Comparison of ENCODE assay signal across 14 mouse cellular contexts in the genomic region with DNA sequence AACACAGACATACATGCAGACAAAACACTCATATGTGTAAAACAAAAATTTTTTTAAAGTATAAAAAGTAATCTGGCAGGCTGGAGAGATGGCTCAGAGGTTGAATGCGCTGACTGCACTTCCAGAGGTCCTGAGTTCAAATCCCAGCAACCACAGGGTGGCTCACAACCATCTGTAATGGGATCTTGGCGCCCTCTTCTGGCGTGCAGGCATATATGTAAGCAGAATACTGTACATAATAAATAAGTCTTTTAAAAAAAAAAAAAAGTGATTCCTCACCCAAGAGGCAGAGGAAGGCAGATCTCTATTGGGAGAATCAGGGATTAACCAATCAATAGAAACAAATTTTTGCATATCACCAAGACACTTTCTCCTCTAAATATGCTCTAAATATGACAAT. TPM values are rescaled to one million over a fixed set of nuclear protein-coding genes. Genes with fewer than 3 reads are reported as not detected.
DNase-seq lines count a peak whose midpoint lies in the region; ATAC-seq and TF ChIP-seq lines count a peak whose summit lies in the region.
"Had no signal": no experiment of that assay in that cellular context is flagged by ENCODE, and none has a peak within 500 bp of the region (broad histone marks: within the 10 kb centered on the region; RNA-seq: fewer than 3 reads in every experiment).

No protein-coding gene starts in this region.

- intact Hi-C loops in left cerebral cortex, postnatal 14 days (cut with DNase I), result no loop called here

- DNase-seq in kidney, postnatal 0 days (ENCODE audit: low spot score), result no peak
- no peak for DNase-seq in kidney, adult 9 months
- DNase-seq in thymus, postnatal 14 days, result peak; percentile 34
- DNase-seq in thymus, postnatal 25 days, result no peak
- DNase-seq in NIH3T3 (ENCODE audit: low read depth), result peak; percentile 63
- no peak for DNase-seq in left cerebral cortex, postnatal 14 days (ENCODE audit: low spot score in 2 of 2)
- DNase-seq: cerebellum, adult 9-10 months; kidney, postnatal 25 days had no signal

- 68% methylated on average over 3 of the region's 3 CpGs for WGBS in kidney, postnatal 0 days
- 63% methylated on average over 3 of the region's 3 CpGs for WGBS in forebrain, embryonic 16.5 days

- no peak overlapping the region for H3K9ac ChIP-seq in kidney, postnatal 0 days (ENCODE audit: low read depth, low read length)
- no peak overlapping the region for H3K9ac ChIP-seq in forebrain, embryonic 16.5 days (replicated peaks; ENCODE audit: low read depth, low read length)
- H3K9ac ChIP-seq: heart, embryonic 12.5 days; lung, embryonic 15.5 days; midbrain, embryonic 12.5 days had no signal

- no peak overlapping the region for H3K4me3 ChIP-seq in kidney, postnatal 0 days (replicated peaks; ENCODE audit: low read depth, low read length)
- no peak overlapping the region for H3K4me3 ChIP-seq in forebrain, embryonic 16.5 days (replicated peaks; ENCODE audit: low read length)
- H3K4me3 ChIP-seq: embryonic facial prominence, embryonic 10.5 days; heart, embryonic 12.5 days; lung, embryonic 15.5 days; midbrain, embryonic 12.5 days had no signal

- no peaks in the 10 kb centered on the region for H3K27me3 ChIP-seq in kidney, postnatal 0 days (ENCODE audit: insufficient read depth, low read length)
- H3K27me3 ChIP-seq in forebrain, embryonic 16.5 days (replicated peaks; ENCODE audit: control insufficient read depth, insufficient read depth, low read length), result no peaks in the 10 kb centered on the region
- H3K27me3 ChIP-seq: heart, embryonic 12.5 days; lung, embryonic 15.5 days; midbrain, embryonic 12.5 days had no signal

- peaks cover 26% of the 10 kb centered on the region for H3K36me3 ChIP-seq in kidney, postnatal 0 days (ENCODE audit: insufficient read depth, low read length)
- 0 out of 2 replicates have a peak, but pooled peaks cover 6% of the 10 kb centered on the region for H3K36me3 ChIP-seq in forebrain, embryonic 16.5 days (ENCODE audit: control insufficient read depth, insufficient read depth)

- TF ChIP-seq CTCF in kidney, postnatal 0 days (IDR thresholded peaks at IDR 0.05; ENCODE audit: low read depth), result peak; percentile 48

- H3K9me3 ChIP-seq in kidney, postnatal 0 days (replicated peaks; ENCODE audit: low read length), result no peaks in the 10 kb centered on the region
- H3K9me3 ChIP-seq in forebrain, embryonic 16.5 days (ENCODE audit: control insufficient read depth, low read length), result no peaks in the 10 kb centered on the region
- H3K9me3 ChIP-seq: embryonic facial prominence, embryonic 10.5 days; heart, embryonic 12.5 days; lung, embryonic 15.5 days; midbrain, embryonic 12.5 days had no signal

- ATAC-seq in kidney, postnatal 0 days (replicated peaks; ENCODE audit: low FRiP score, low read depth), result no peak
- ATAC-seq in forebrain, embryonic 16.5 days, result no peak

- H3K4me2 ChIP-seq in kidney, postnatal 0 days (ENCODE audit: low read length), result no peak overlapping the region
- H3K4me2 ChIP-seq in forebrain, embryonic 16.5 days (ENCODE audit: low read length), result no peak overlapping the region
- H3K4me2 ChIP-seq: heart, embryonic 12.5 days; lung, embryonic 15.5 days; midbrain, embryonic 12.5 days had no signal

- H3K27ac ChIP-seq in kidney, postnatal 0 days, result no peak overlapping the region
- H3K27ac ChIP-seq in forebrain, embryonic 16.5 days (ENCODE audit: low read length), result no peak overlapping the region
- H3K27ac ChIP-seq: embryonic facial prominence, embryonic 10.5 days; lung, embryonic 15.5 days; midbrain, embryonic 12.5 days had no signal

- no peaks in the 10 kb centered on the region for H3K4me1 ChIP-seq in kidney, postnatal 0 days (replicated peaks; ENCODE audit: insufficient read depth, low read length)
- no peaks in the 10 kb centered on the region for H3K4me1 ChIP-seq in forebrain, embryonic 16.5 days (replicated peaks; ENCODE audit: control insufficient read depth, insufficient read depth, low read length)
- H3K4me1 ChIP-seq: embryonic facial prominence, embryonic 10.5 days; lung, embryonic 15.5 days; midbrain, embryonic 12.5 days had no signal

RNA-seq across cellular contexts. Expression of a gene that starts 7.9 kb away (rescaled TPM):
- polyA plus RNA-seq in kidney, postnatal 0 days (2015; fragmentation: Nextera tagmentation; extraction: Ambion mirVana), result 83.1 and 94.5 TPM in 2 replicates
- polyA plus RNA-seq in forebrain, embryonic 16.5 days (2015; fragmentation: Nextera tagmentation; extraction: Ambion mirVana), result 79.5 and 89.2 TPM in 2 replicates
- 10 to 100 TPM; 41.5 to 45.4 TPM for total RNA-seq in left cerebral cortex, postnatal 14 days (2021)

RNA-seq across cellular contexts. Expression of a gene that starts 14.1 kb away (rescaled TPM):
- 4.4 and 6.1 TPM in 2 replicates for polyA plus RNA-seq in kidney, postnatal 0 days (2015; fragmentation: Nextera tagmentation; extraction: Ambion mirVana)
- polyA plus RNA-seq in forebrain, embryonic 16.5 days (2015; fragmentation: Nextera tagmentation; extraction: Ambion mirVana), result 0.46 and 0.58 TPM in 2 replicates
- 100 to 1,000 TPM; 421 to 445 TPM for total RNA-seq in left cerebral cortex, postnatal 14 days (2021)
- polyA plus RNA-seq: embryonic facial prominence, embryonic 10.5 days had no signal

RNA-seq across cellular contexts. Expression of a gene that starts 33.8 kb away (rescaled TPM):
- polyA plus RNA-seq in kidney, postnatal 0 days (2015; fragmentation: Nextera tagmentation; extraction: Ambion mirVana), result not detected in 2 replicates
- polyA plus RNA-seq in forebrain, embryonic 16.5 days (2015; fragmentation: Nextera tagmentation; extraction: Ambion mirVana), result 0.10 and 0.42 TPM in 2 replicates
- not detected for total RNA-seq in left cerebral cortex, postnatal 14 days (2021)
- total RNA-seq: left cerebral cortex, postnatal 36 days had no signal
- polyA plus RNA-seq: heart, embryonic 12.5 days; lung, embryonic 15.5 days had no signal

RNA-seq across cellular contexts. Expression of a gene that starts 45.5 kb away (rescaled TPM):
- not detected in 2 replicates for polyA plus RNA-seq in kidney, postnatal 0 days (2015; fragmentation: Nextera tagmentation; extraction: Ambion mirVana)
- not detected in 2 replicates for polyA plus RNA-seq in forebrain, embryonic 16.5 days (2015; fragmentation: Nextera tagmentation; extraction: Ambion mirVana)
- under 1 TPM; 0.55 to 0.75 TPM for total RNA-seq in left cerebral cortex, postnatal 14 days (2021)
- polyA plus RNA-seq: heart, embryonic 12.5 days had no signal

RNA-seq across cellular contexts. Expression of a gene that starts 47.6 kb away (rescaled TPM):
- polyA plus RNA-seq in kidney, postnatal 0 days (2015; fragmentation: Nextera tagmentation; extraction: Ambion mirVana), result 6.4 and 8.3 TPM in 2 replicates
- polyA plus RNA-seq in forebrain, embryonic 16.5 days (2015; fragmentation: Nextera tagmentation; extraction: Ambion mirVana), result 11.0 and 12.8 TPM in 2 replicates
- 10 to 100 TPM; 73.2 to 75.3 TPM for total RNA-seq in left cerebral cortex, postnatal 14 days (2021)

Comparison
In these comparisons a context has a peak if more than half of its experiments do, and no peak if none do; other contexts are left out.
1. DNase-seq: peak in thymus, postnatal 14 days (single experiment) and NIH3T3 (single experiment); none in kidney, postnatal 0 days (single experiment), kidney, adult 9 months (single experiment), thymus, postnatal 25 days (single experiment) and left cerebral cortex, postnatal 14 days (0 of 2).